Mouse (Mus musculus): ENCODE data around the gene Hist1h2bc. TPM values are rescaled to one million over a fixed set of nuclear protein-coding genes. Genes with fewer than 3 reads are reported as not detected.
A peak's percentile ranks its signal among the peaks of the same experiment; 100 is the strongest.
"Not testable (repeated sequence)": the region's sequence is repeated elsewhere in the genome, so short reads cannot be mapped to it uniquely, and the experiment has no call there.

Hist1h2bc gene
- 23.4 and 25.3 TPM in 2 replicates for polyA plus RNA-seq (2014; fragmentation: Nextera tagmentation; extraction: Ambion mirVana)

GRCm38 (mm10) chr13:23683755-23684281, at the start of gene Hist1h2bc, which contains the start of gene Hist1h2ac:
TSS of gene Hist1h2bc (plus strand) at chr13:23684199.
TSS of gene Hist1h2ac (minus strand) at chr13:23683948.
- ATAC-seq (replicated peaks; ENCODE audit: low FRiP score) = peak; percentile 100
- WGBS = under 1% methylated on average over 30 of the region's 32 CpGs
- peak within 1 kb of the TSS; percentile 62 for H3K9ac ChIP-seq (ENCODE audit: low read length)

GRCm38 (mm10) chr13:23659636-23660366, 24.2 kb upstream of the Hist1h2bc start:
- 77% methylated on average over 6 of the region's 6 CpGs for WGBS
- Histone ChIP-seq H3K4me1 (replicated peaks; ENCODE audit: control insufficient read depth, insufficient read depth, low read length) (no peaks in the 10 kb centered on the region), H3K4me2 (ENCODE audit: low read depth, low read length, severe bottlenecking) (no peak overlapping the region), H3K27me3 (ENCODE audit: control insufficient read depth, insufficient read depth, low read length) (no peaks in the 10 kb centered on the region), H3K4me3 (ENCODE audit: low read depth, low read length) (no peak overlapping the region), H3K27ac (ENCODE audit: low read depth, low read length) (no peak overlapping the region), H3K9me3 (ENCODE audit: control insufficient read depth, low read length) (no peaks in the 10 kb centered on the region), H3K36me3 (ENCODE audit: control insufficient read depth, insufficient read depth, low read length) (no peaks in the 10 kb centered on the region), H3K9ac (ENCODE audit: low read length) (no peak overlapping the region)
- no peak for DNase-seq (ENCODE audit: low spot score)
- no peak for ATAC-seq (replicated peaks; ENCODE audit: low FRiP score)

More at GRCm38 (mm10) chr13:23683755-23684281, at the start of gene Hist1h2bc, which contains the start of gene Hist1h2ac:
- peak within 1 kb of the TSS; percentile 98 for H3K27ac ChIP-seq (ENCODE audit: low read depth, low read length)
- no peaks in the 10 kb centered on the region for H3K27me3 ChIP-seq (ENCODE audit: control insufficient read depth, insufficient read depth, low read length)
- H3K9me3 ChIP-seq (ENCODE audit: control insufficient read depth, low read length) = no peaks in the 10 kb centered on the region
- peak within 1 kb of the TSS; percentile 40 for H3K4me3 ChIP-seq (ENCODE audit: low read depth, low read length)
- peak within 1 kb of the TSS; percentile 71 for H3K4me2 ChIP-seq (ENCODE audit: low read depth, low read length, severe bottlenecking)
- no peaks in the 10 kb centered on the region for H3K36me3 ChIP-seq (ENCODE audit: control insufficient read depth, insufficient read depth, low read length)
- DNase-seq (ENCODE audit: low spot score) = peak; percentile 90
- 0 out of 2 replicates have a peak, but pooled peaks cover 2% of the 10 kb centered on the region for H3K4me1 ChIP-seq (replicated peaks; ENCODE audit: control insufficient read depth, insufficient read depth, low read length)

GRCm38 (mm10) chr13:23662536-23662935, 21.5 kb upstream of the Hist1h2bc start:
- Histone ChIP-seq H3K9ac (ENCODE audit: low read length) (no peak overlapping the region), H3K27ac (ENCODE audit: low read depth, low read length) (no peak overlapping the region), H3K27me3 (ENCODE audit: control insufficient read depth, insufficient read depth, low read length) (no peaks in the 10 kb centered on the region), H3K36me3 (ENCODE audit: control insufficient read depth, insufficient read depth, low read length) (no peaks in the 10 kb centered on the region), H3K9me3 (ENCODE audit: control insufficient read depth, low read length) (no peaks in the 10 kb centered on the region), H3K4me1 (replicated peaks; ENCODE audit: control insufficient read depth, insufficient read depth, low read length) (no peaks in the 10 kb centered on the region), H3K4me2 (ENCODE audit: low read depth, low read length, severe bottlenecking) (no peak overlapping the region), H3K4me3 (ENCODE audit: low read depth, low read length) (no peak overlapping the region)
- ATAC-seq (replicated peaks; ENCODE audit: low FRiP score) (no peak), DNase-seq (ENCODE audit: low spot score) (no peak)
- WGBS = 79% methylated on average over 3 of the region's 3 CpGs

GRCm38 (mm10) chr13:23681990-23682582, 1.9 kb upstream of the Hist1h2bc start:
- peak overlapping the region; percentile 91; the same call in 1 of the 2 replicates for H3K27ac ChIP-seq (ENCODE audit: low read depth, low read length)
- no peaks in the 10 kb centered on the region for H3K36me3 ChIP-seq (ENCODE audit: control insufficient read depth, insufficient read depth, low read length)
- no peak overlapping the region for H3K9ac ChIP-seq (ENCODE audit: low read length)
- ATAC-seq (replicated peaks; ENCODE audit: low FRiP score) (no peak), DNase-seq (ENCODE audit: low spot score) (peak; percentile 50)
- H3K4me1 ChIP-seq (replicated peaks; ENCODE audit: control insufficient read depth, insufficient read depth, low read length) = 0 out of 2 replicates have a peak, but pooled peaks cover 2% of the 10 kb centered on the region
- no peak overlapping the region for H3K4me2 ChIP-seq (ENCODE audit: low read depth, low read length, severe bottlenecking)
- WGBS = 84% methylated on average over 6 of the region's 6 CpGs
- no peaks in the 10 kb centered on the region for H3K9me3 ChIP-seq (ENCODE audit: control insufficient read depth, low read length)
- H3K4me3 ChIP-seq (ENCODE audit: low read depth, low read length) = 0 out of 2 replicates have a peak overlapping the region, but pooled peaks have one; percentile 40
- no peaks in the 10 kb centered on the region for H3K27me3 ChIP-seq (ENCODE audit: control insufficient read depth, insufficient read depth, low read length)

- Histone ChIP-seq H3K4me3 (ENCODE audit: low read depth, low read length) (peak overlapping the region; percentile 40), H3K9me3 (ENCODE audit: control insufficient read depth, low read length) (no peaks in the 10 kb centered on the region), H3K27ac (ENCODE audit: low read depth, low read length) (peak overlapping the region; percentile 91), H3K4me1 (replicated peaks; ENCODE audit: control insufficient read depth, insufficient read depth, low read length) (0 out of 2 replicates have a peak, but pooled peaks cover 2% of the 10 kb centered on the region), H3K36me3 (ENCODE audit: control insufficient read depth, insufficient read depth, low read length) (no peaks in the 10 kb centered on the region), H3K4me2 (ENCODE audit: low read depth, low read length, severe bottlenecking) (peak overlapping the region; percentile 46), H3K27me3 (ENCODE audit: control insufficient read depth, insufficient read depth, low read length) (no peaks in the 10 kb centered on the region), H3K9ac (ENCODE audit: low read length) (peak overlapping the region; percentile 62)
- 79% methylated on average over 1 of the region's 1 CpGs for WGBS
- DNase-seq (ENCODE audit: low spot score) (no peak), ATAC-seq (replicated peaks; ENCODE audit: low FRiP score) (no peak)
Observed at GRCm38 (mm10) chr13:23682623-23682946, 1.4 kb upstream of the Hist1h2bc start.

- Histone ChIP-seq H3K4me3 (ENCODE audit: low read depth, low read length) (peak overlapping the region; percentile 40), H3K9ac (ENCODE audit: low read length) (peak overlapping the region; percentile 62), H3K27ac (ENCODE audit: low read depth, low read length) (peak overlapping the region; percentile 91), H3K4me2 (ENCODE audit: low read depth, low read length, severe bottlenecking) (peak overlapping the region; percentile 46)
- 13% methylated on average over 10 of the region's 30 CpGs for WGBS
- H3K36me3 ChIP-seq (ENCODE audit: control insufficient read depth, insufficient read depth, low read length); H3K27me3 ChIP-seq (ENCODE audit: control insufficient read depth, insufficient read depth, low read length); H3K9me3 ChIP-seq (ENCODE audit: control insufficient read depth, low read length); H3K4me1 ChIP-seq (replicated peaks; ENCODE audit: control insufficient read depth, insufficient read depth, low read length): not testable (repeated sequence)
- peak; percentile 54 for DNase-seq (ENCODE audit: low spot score)
- peak; percentile 1 for ATAC-seq (replicated peaks; ENCODE audit: low FRiP score)
Observed at GRCm38 (mm10) chr13:23682947-23683754, 848 bp upstream of the Hist1h2bc start.

- ATAC-seq (replicated peaks; ENCODE audit: low FRiP score) (peak; percentile 25), DNase-seq (ENCODE audit: low spot score) (peak; percentile 62)
- WGBS = 0% methylated on average over 13 of the region's 37 CpGs
- not testable (repeated sequence) for H3K27me3 ChIP-seq (ENCODE audit: control insufficient read depth, insufficient read depth, low read length); H3K36me3 ChIP-seq (ENCODE audit: control insufficient read depth, insufficient read depth, low read length); H3K9me3 ChIP-seq (ENCODE audit: control insufficient read depth, low read length); H3K4me1 ChIP-seq (replicated peaks; ENCODE audit: control insufficient read depth, insufficient read depth, low read length)
- H3K9ac ChIP-seq (ENCODE audit: low read length) = peak overlapping the region; percentile 53
- peak overlapping the region; percentile 71 for H3K4me2 ChIP-seq (ENCODE audit: low read depth, low read length, severe bottlenecking)
- H3K4me3 ChIP-seq (ENCODE audit: low read depth, low read length) = peak overlapping the region; percentile 40
- H3K27ac ChIP-seq (ENCODE audit: low read depth, low read length) = peak overlapping the region; percentile 98
Observed at GRCm38 (mm10) chr13:23684295-23684945, 421 bp downstream of the Hist1h2bc start.

All from forebrain, embryonic 11.5 days (tissue).